Mouse (Mus musculus) MEL (cell line): Measurements from ENCODE around the gene Lbr. TPM values are rescaled to one million over a fixed set of nuclear protein-coding genes. Genes with fewer than 3 reads are reported as not detected.

Experiments
- DNase-seq: peaks from one replicate; pipeline ENCODE4 v3.0.0; 2011; ENCODE audit warnings: low read depth, low spot score
- H3K27ac ChIP-seq: 2 replicates; pipeline ENCODE4 v1.5.1; 2012; ENCODE audit warnings: low read depth, mild to moderate bottlenecking, control low read depth, low read length, moderate library complexity; ENCODE audit not compliant: control insufficient read depth
- H3K27me3 ChIP-seq, 2 experiments: fragments of 150-350 bp in 1 of 2; sonication (generic) in 1 of 2; 2 replicates each; pipeline ENCODE4 v1.6.1; 2012; ENCODE audit warnings: low read length in 2 of 2, mild to moderate bottlenecking in 2 of 2, improper control_type of control experiment in 1 of 2, moderate library complexity in 1 of 2; ENCODE audit not compliant: insufficient read depth in 2 of 2, control insufficient read depth in 1 of 2
- H3K36me3 ChIP-seq, 2 experiments: 2 replicates each; pipeline ENCODE4 v1.6.1; 2012 to 2014; ENCODE audit warnings: low read length in 2 of 2, improper control_type of control experiment in 1 of 2, inconsistent platforms in 1 of 2, mild to moderate bottlenecking in 1 of 2; ENCODE audit not compliant: insufficient read depth in 2 of 2, control insufficient read depth in 1 of 2
- H3K4me1 ChIP-seq, 2 experiments: fragments of 150-350 bp in 1 of 2; sonication (generic) in 1 of 2; 2 replicates each; pipeline ENCODE4 v1.6.1; 2012; ENCODE audit warnings: low read length in 2 of 2, improper control_type of control experiment in 1 of 2, mild to moderate bottlenecking in 1 of 2; ENCODE audit not compliant: insufficient read depth in 2 of 2, control insufficient read depth in 1 of 2
- H3K4me3 ChIP-seq, 2 experiments: fragments of 150-350 bp in 1 of 2; sonication (generic) in 1 of 2; 2 replicates each; pipeline ENCODE4 v1.5.1; 2012; ENCODE audit warnings: low read depth in 2 of 2, low read length in 2 of 2, mild to moderate bottlenecking in 2 of 2, moderate library complexity in 2 of 2, control low read depth in 1 of 2, improper control_type of control experiment in 1 of 2; ENCODE audit not compliant: control insufficient read depth in 1 of 2, insufficient read depth in 1 of 2
- H3K79me2 ChIP-seq: 2 replicates; pipeline ENCODE4 v1.6.1; 2012; ENCODE audit warnings: mild to moderate bottlenecking, low read length, moderate library complexity; ENCODE audit not compliant: control insufficient read depth, poor library complexity, insufficient read depth
- H3K9ac ChIP-seq: 2 replicates; pipeline ENCODE4 v1.6.1; 2012; ENCODE audit warnings: low read depth, mild to moderate bottlenecking, control low read depth, low read length, moderate library complexity; ENCODE audit not compliant: control insufficient read depth, poor library complexity, severe bottlenecking
- H3K9me3 ChIP-seq: fragments of 150-350 bp; sonication (generic); replicated peaks from 2 replicates; pipeline ENCODE4 v1.6.1; 2012; ENCODE audit warnings: mild to moderate bottlenecking, low read length, improper control_type of control experiment, moderate library complexity; ENCODE audit not compliant: insufficient read depth
- BHLHE40 ChIP-seq: IDR thresholded peaks from 2 replicates; pipeline ENCODE4 v1.6.1; 2012; ENCODE audit warnings: low read depth, mild to moderate bottlenecking, inconsistent platforms, low read length, improper control_type of control experiment, borderline replicate concordance
- CHD1 ChIP-seq: IDR thresholded peaks from 2 replicates; pipeline ENCODE4 v1.6.1; 2012; ENCODE audit warnings: low read depth, mild to moderate bottlenecking, inconsistent platforms, low read length, improper control_type of control experiment
- CHD2 ChIP-seq: IDR thresholded peaks from 2 replicates; pipeline ENCODE4 v1.6.1; 2011; ENCODE audit warnings: low read length, improper control_type of control experiment
- CTCF ChIP-seq, 3 experiments: IDR thresholded peaks in 2 of 3; conservative IDR thresholded peaks in 1 of 3; 2 replicates each; pipeline ENCODE4 v1.5.1; 2011 to 2012; ENCODE audit warnings: low read length in 3 of 3, low read depth in 2 of 3, mild to moderate bottlenecking in 2 of 3, improper control_type of control experiment in 1 of 3, inconsistent platforms in 1 of 3, mixed read lengths in 1 of 3, moderate library complexity in 1 of 3; ENCODE audit not compliant: control insufficient read depth in 1 of 3, insufficient read depth in 1 of 3, poor library complexity in 1 of 3, severe bottlenecking in 1 of 3
- E2F4 ChIP-seq: IDR thresholded peaks from 2 replicates; pipeline ENCODE4 v1.6.1; 2011; ENCODE audit warnings: low read depth, low read length, improper control_type of control experiment, borderline replicate concordance
- ELF1 ChIP-seq: IDR thresholded peaks from 2 replicates; pipeline ENCODE4 v1.6.1; 2014; ENCODE audit warnings: low read depth, mild to moderate bottlenecking, inconsistent platforms, low read length, improper control_type of control experiment, moderate library complexity
- EP300 ChIP-seq, 2 experiments: IDR thresholded peaks; 2 replicates each; pipeline ENCODE4 v1.6.1; 2011; ENCODE audit warnings: improper control_type of control experiment in 2 of 2, low read length in 2 of 2, low read depth in 1 of 2, mild to moderate bottlenecking in 1 of 2
- ETS1 ChIP-seq: IDR thresholded peaks from 2 replicates; pipeline ENCODE4 v1.6.1; 2012; ENCODE audit warnings: low read depth, mild to moderate bottlenecking, inconsistent platforms, low read length, improper control_type of control experiment, moderate library complexity
- GABPA ChIP-seq: IDR thresholded peaks from 2 replicates; pipeline ENCODE4 v1.6.1; 2012; ENCODE audit warnings: low read depth, mild to moderate bottlenecking, inconsistent platforms, low read length, improper control_type of control experiment, moderate library complexity
- HCFC1 ChIP-seq: IDR thresholded peaks from 2 replicates; pipeline ENCODE4 v1.6.1; 2012; ENCODE audit warnings: low read depth, mild to moderate bottlenecking, inconsistent platforms, low read length, improper control_type of control experiment, moderate library complexity
- KAT2A ChIP-seq: conservative IDR thresholded peaks from 2 replicates; pipeline ENCODE4 v1.6.1; 2012; ENCODE audit warnings: low read depth, low read length, improper control_type of control experiment, inconsistent platforms
- MAZ ChIP-seq: IDR thresholded peaks from 2 replicates; pipeline ENCODE4 v1.6.1; 2012; ENCODE audit warnings: low read depth, mild to moderate bottlenecking, inconsistent platforms, low read length, improper control_type of control experiment
- MEF2A ChIP-seq: IDR thresholded peaks from 2 replicates; pipeline ENCODE4 v1.6.1; 2014; ENCODE audit warnings: low read depth, mild to moderate bottlenecking, inconsistent platforms, low read length, improper control_type of control experiment; ENCODE audit not compliant: poor library complexity, insufficient replicate concordance, severe bottlenecking; ENCODE audit errors: extremely low read depth
- MXI1 ChIP-seq: IDR thresholded peaks from 2 replicates; pipeline ENCODE4 v1.6.1; 2011; ENCODE audit warnings: mild to moderate bottlenecking, low read depth, low read length, improper control_type of control experiment
- MYB ChIP-seq: IDR thresholded peaks from 2 replicates; pipeline ENCODE4 v1.6.1; 2011; ENCODE audit warnings: mild to moderate bottlenecking, low read depth, low read length, improper control_type of control experiment
- MYC ChIP-seq: IDR thresholded peaks from 2 replicates; pipeline ENCODE4 v1.6.1; 2011; ENCODE audit warnings: low read depth, mild to moderate bottlenecking, low read length, improper control_type of control experiment, moderate library complexity
- NRF1 ChIP-seq: IDR thresholded peaks from 2 replicates; pipeline ENCODE4 v1.6.1; 2014; ENCODE audit warnings: low read depth, mild to moderate bottlenecking, inconsistent platforms, low read length, improper control_type of control experiment, moderate library complexity; ENCODE audit not compliant: poor library complexity, insufficient read depth, severe bottlenecking
- RCOR1 ChIP-seq: IDR thresholded peaks from 2 replicates; pipeline ENCODE4 v1.6.1; 2012; ENCODE audit warnings: low read depth, mild to moderate bottlenecking, inconsistent platforms, low read length, improper control_type of control experiment
- SIN3A ChIP-seq: IDR thresholded peaks from 2 replicates; pipeline ENCODE4 v1.6.1; 2012; ENCODE audit warnings: low read length, improper control_type of control experiment, inconsistent platforms
- SMC3 ChIP-seq: IDR thresholded peaks from 2 replicates; pipeline ENCODE4 v1.6.1; 2011; ENCODE audit warnings: low read depth, low read length, improper control_type of control experiment
- TAL1 ChIP-seq: IDR thresholded peaks from 2 replicates; pipeline ENCODE4 v1.6.1; 2012; ENCODE audit warnings: mild to moderate bottlenecking, inconsistent platforms, low read length, moderate library complexity, mixed read lengths
- TBP ChIP-seq: IDR thresholded peaks from 2 replicates; pipeline ENCODE4 v1.8.0; 2011; ENCODE audit warnings: low read depth, low read length, improper control_type of control experiment
- TCF12 ChIP-seq: IDR thresholded peaks from 2 replicates; pipeline ENCODE4 v1.6.1; 2014; ENCODE audit warnings: low read depth, mild to moderate bottlenecking, inconsistent platforms, low read length, improper control_type of control experiment, moderate library complexity
- UBTF ChIP-seq: IDR thresholded peaks from 2 replicates; pipeline ENCODE4 v1.6.1; 2012; ENCODE audit warnings: low read depth, mild to moderate bottlenecking, inconsistent platforms, low read length, improper control_type of control experiment, moderate library complexity, borderline replicate concordance; ENCODE audit not compliant: insufficient read depth
- USF1 ChIP-seq: IDR thresholded peaks from 2 replicates; pipeline ENCODE4 v1.6.1; 2014; ENCODE audit warnings: low read depth, mild to moderate bottlenecking, inconsistent platforms, low read length, improper control_type of control experiment, moderate library complexity
- USF2 ChIP-seq, 2 experiments: IDR thresholded peaks; 2 replicates each; pipeline ENCODE4 v1.6.1; 2011 to 2012; ENCODE audit warnings: improper control_type of control experiment in 2 of 2, low read length in 2 of 2, borderline replicate concordance in 1 of 2, inconsistent platforms in 1 of 2, low read depth in 1 of 2, mild to moderate bottlenecking in 1 of 2; ENCODE audit not compliant: insufficient read depth in 1 of 2
- ZC3H11A ChIP-seq: IDR thresholded peaks from 2 replicates; pipeline ENCODE4 v1.6.1; 2012; ENCODE audit warnings: low read depth, mild to moderate bottlenecking, inconsistent platforms, low read length, improper control_type of control experiment
- ZKSCAN1 ChIP-seq: IDR thresholded peaks from 2 replicates; pipeline ENCODE4 v1.6.1; 2012; ENCODE audit warnings: low read depth, mild to moderate bottlenecking, inconsistent platforms, low read length, improper control_type of control experiment, moderate library complexity
- ZMIZ1 ChIP-seq: IDR thresholded peaks from 2 replicates; pipeline ENCODE4 v1.6.1; 2012; ENCODE audit warnings: low read depth, mild to moderate bottlenecking, inconsistent platforms, low read length, improper control_type of control experiment, moderate library complexity
- polyA plus RNA-seq, 2 experiments: library from polyadenylated mRNA; stranded (reverse) in 1 of 2; unstranded in 1 of 2; fragments of >175 nt in 1 of 2; fragments of >200 nt in 1 of 2; gene quantifications; 2 replicates each; pipeline versions ENCODE4 v1.2.1 to v1.2.4; 2012; ENCODE audit warnings: low replicate concordance in 2 of 2, low read depth in 1 of 2; ENCODE audit not compliant: insufficient read length in 2 of 2, insufficient read depth in 1 of 2, missing spikeins in 1 of 2
- total RNA-seq: library from RNA; depleted of rRNA; stranded (reverse); fragments of 300-350 nt; gene quantifications from 2 replicates; pipeline ENCODE4 v1.2.3, GENCODE M21; 2012

Gene Lbr
- total and polyA plus RNA-seq, 3 experiments: 106 to 120 TPM; not detected in 1

- no peak for TF ChIP-seq ELF1
- no peak for TF ChIP-seq ZKSCAN1
- TF ChIP-seq UBTF: no peak
- no peak for TF ChIP-seq E2F4
- TF ChIP-seq ZMIZ1: no peak
- no peak for TF ChIP-seq NRF1
- no peak for TF ChIP-seq SMC3
- TF ChIP-seq CHD2: no peak
- no peak for TF ChIP-seq SIN3A
- TF ChIP-seq EP300 (IDR thresholded peaks at IDR 0.05; ENCODE audit: low read depth in 1 of 2, low read length in 2 of 2): no peak
- no peak for TF ChIP-seq ETS1
- no peak for TF ChIP-seq KAT2A
- TF ChIP-seq CHD1: no peak
- no peak for TF ChIP-seq TAL1
- TF ChIP-seq ZC3H11A: no peak
- no peak for TF ChIP-seq MYB
- H3K79me2 ChIP-seq: no peaks in the 10 kb centered on the region
- no peak for DNase-seq
- no peaks in the 10 kb centered on the region; a peak in 1 of 4 replicates for H3K27me3 ChIP-seq
- H3K9me3 ChIP-seq: no peaks in the 10 kb centered on the region
- no peak overlapping the region for H3K9ac ChIP-seq
- H3K4me1 ChIP-seq: no peaks in the 10 kb centered on the region
- no peak overlapping the region for H3K4me3 ChIP-seq
- H3K27ac ChIP-seq: no peak overlapping the region
- H3K36me3 ChIP-seq: peaks cover 0 to 11% of the 10 kb centered on the region in 2 experiments; a peak in 2 of 4 replicates
Observed at GRCm38 (mm10) chr1:181811481-181812223, 31.2 kb downstream of the Lbr start.

GRCm38 (mm10) chr1:181800667-181801066 is 42.2 kb downstream of the Lbr start:
- Histone ChIP-seq H3K4me1 (no peaks in the 10 kb centered on the region), H3K9me3 (no peaks in the 10 kb centered on the region), H3K79me2 (no peaks in the 10 kb centered on the region), H3K4me3 (no peak overlapping the region), H3K9ac (no peak overlapping the region), H3K27ac (no peak overlapping the region), H3K27me3 (peaks cover 0 to 2% of the 10 kb centered on the region in 2 experiments; a peak in 1 of 4 replicates), H3K36me3 (no peaks in the 10 kb centered on the region)
- no peak for TF ChIP-seq EP300 (IDR thresholded peaks at IDR 0.05; ENCODE audit: low read depth in 1 of 2, low read length in 2 of 2)
- no peak for TF ChIP-seq MEF2A
- TF ChIP-seq ZMIZ1: no peak
- no peak for TF ChIP-seq USF1
- no peak for TF ChIP-seq MXI1
- TF ChIP-seq TBP: no peak
- TF ChIP-seq HCFC1: no peak
- TF ChIP-seq SIN3A: no peak
- no peak for TF ChIP-seq GABPA
- TF ChIP-seq TCF12: no peak
- no peak for TF ChIP-seq RCOR1
- no peak for TF ChIP-seq KAT2A
- TF ChIP-seq MAZ: no peak
- TF ChIP-seq MYC: no peak
- no peak for TF ChIP-seq BHLHE40
- TF ChIP-seq CTCF (IDR thresholded peaks at IDR 0.05 in 2 of 3, conservative IDR thresholded peaks at IDR 0.05 in 1 of 3; ENCODE audit: control insufficient read depth in 1 of 3, insufficient read depth in 1 of 3, low read depth in 2 of 3, low read length in 3 of 3, poor library complexity in 1 of 3, severe bottlenecking in 1 of 3): no peak
- no peak for TF ChIP-seq USF2 (IDR thresholded peaks at IDR 0.05; ENCODE audit: borderline replicate concordance in 1 of 2, insufficient read depth in 1 of 2, low read depth in 1 of 2, low read length in 2 of 2)
- no peak for DNase-seq
